Mouse (Mus musculus) stomach, postnatal 0 days (tissue): ENCODE data around the gene Actbl2.

Source experiments
- CTCF ChIP-seq: IDR thresholded peaks from 2 replicates; pipeline ENCODE4 v1.5.1; 2016; ENCODE audit warnings: antibody characterized with exemption, low read depth, mild to moderate bottlenecking, moderate library complexity
- EP300 ChIP-seq: optimal IDR thresholded peaks from 2 replicates; pipeline ENCODE3; 2016; ENCODE audit warnings: antibody characterized with exemption

GRCm38 (mm10) chr13:111229541-111229940 lies 25.3 kb upstream of the Actbl2 start:
- TF ChIP-seq CTCF (no peak), EP300 (no peak)
